Mouse (Mus musculus) kidney, postnatal 0 days (tissue): ENCODE measurements at regions not wholly inside any gene's neighbourhood (a gene's known extent, or its start where the extent isn't known, plus 50 kb on each side); places are given as distances from the start of the nearest gene placed in this dataset.
A peak's percentile ranks its signal among the peaks of the same experiment; 100 is the strongest.

Source experiments
- ATAC-seq: fragments of 200-750 bp; cut with Nextera tagmentation; replicated peaks from 2 replicates; pipeline ENCODE4 v1.8.0; 2017; ENCODE audit warnings: low read depth, moderate number of reproducible peaks, moderate TSS enrichment, moderate library complexity; ENCODE audit not compliant: low FRiP score
- DNase-seq: peaks from one replicate; pipeline ENCODE4 v3.0.0-alpha.2; 2016; ENCODE audit warnings: low spot score
- H3K27ac ChIP-seq: fragments of 300-500 bp; sonication (generic); 2 replicates; pipeline ENCODE4 v1.5.1; 2014; ENCODE audit warnings: mild to moderate bottlenecking
- H3K27me3 ChIP-seq: fragments of 300-500 bp; sonication (generic); 2 replicates; pipeline ENCODE4 v1.6.1; 2014; ENCODE audit warnings: low read length, mixed read lengths; ENCODE audit not compliant: insufficient read depth
- H3K36me3 ChIP-seq: fragments of 300-500 bp; sonication (generic); 2 replicates; pipeline ENCODE4 v1.6.1; 2014; ENCODE audit warnings: low read length, mixed read lengths; ENCODE audit not compliant: insufficient read depth
- H3K4me1 ChIP-seq: fragments of 300-500 bp; sonication (generic); replicated peaks from 2 replicates; pipeline ENCODE4 v1.6.1; 2014; ENCODE audit warnings: antibody characterized with exemption, low read length, mixed read lengths; ENCODE audit not compliant: insufficient read depth
- H3K4me2 ChIP-seq: fragments of 300-500 bp; sonication (generic); 2 replicates; pipeline ENCODE4 v1.6.1; 2014; ENCODE audit warnings: mild to moderate bottlenecking, low read length, moderate library complexity, mixed read lengths
- H3K4me3 ChIP-seq: fragments of 300-500 bp; sonication (generic); replicated peaks from 2 replicates; pipeline ENCODE4 v1.5.1; 2014; ENCODE audit warnings: low read depth, low read length
- H3K9ac ChIP-seq: fragments of 300-500 bp; sonication (generic); 2 replicates; pipeline ENCODE4 v1.6.1; 2014; ENCODE audit warnings: low read depth, low read length
- H3K9me3 ChIP-seq: fragments of 300-500 bp; sonication (generic); replicated peaks from 2 replicates; pipeline ENCODE4 v1.6.1; 2016; ENCODE audit warnings: low read length, inconsistent platforms, mixed read lengths
- CTCF ChIP-seq: IDR thresholded peaks from 2 replicates; pipeline ENCODE4 v1.5.1; 2016; ENCODE audit warnings: antibody characterized with exemption, low read depth, mild to moderate bottlenecking, moderate library complexity
- WGBS: fragments of 180-500 bp; shearing (Covaris S2); extraction: QIAGEN DNeasy Blood & Tissue Kit; methylation state at CpG from one replicate; pipeline ENCODE4 v1.1.7; 2014; 5-methylcytosine and 5-hydroxymethylcytosine counted together

DNA sequence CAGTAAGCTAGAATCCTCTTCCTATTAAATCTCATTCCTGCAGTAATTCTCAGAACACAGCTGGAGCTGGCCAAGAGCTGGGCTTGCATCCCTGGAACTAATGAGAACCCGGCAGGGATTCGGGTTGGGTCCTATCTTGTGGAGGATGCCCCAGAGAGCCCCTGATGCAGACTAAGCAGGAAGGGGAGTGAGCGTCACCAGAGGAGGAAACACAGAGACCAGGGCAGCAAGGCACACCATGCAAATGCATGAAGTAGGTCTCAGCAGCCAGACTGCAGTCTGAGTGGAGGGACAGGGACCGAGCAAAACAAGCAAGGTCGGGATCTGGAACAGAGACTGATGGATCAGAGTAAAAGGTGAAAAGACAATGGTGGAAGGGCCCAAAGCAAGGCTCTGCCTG is 249.6 kb downstream of the Insig2 start:
- whole genome bisulfite sequencing: 47% methylated on average over 5 of the region's 5 CpGs
- ATAC-seq: no peak
- Histone ChIP-seq H3K27ac (no peak overlapping the region), H3K9me3 (no peaks in the 10 kb centered on the region), H3K27me3 (no peaks in the 10 kb centered on the region), H3K36me3 (no peaks in the 10 kb centered on the region), H3K4me1 (no peaks in the 10 kb centered on the region), H3K4me3 (no peak overlapping the region), H3K4me2 (no peak overlapping the region), H3K9ac (no peak overlapping the region)
- no peak for DNase-seq
- TF ChIP-seq CTCF: no peak

DNA sequence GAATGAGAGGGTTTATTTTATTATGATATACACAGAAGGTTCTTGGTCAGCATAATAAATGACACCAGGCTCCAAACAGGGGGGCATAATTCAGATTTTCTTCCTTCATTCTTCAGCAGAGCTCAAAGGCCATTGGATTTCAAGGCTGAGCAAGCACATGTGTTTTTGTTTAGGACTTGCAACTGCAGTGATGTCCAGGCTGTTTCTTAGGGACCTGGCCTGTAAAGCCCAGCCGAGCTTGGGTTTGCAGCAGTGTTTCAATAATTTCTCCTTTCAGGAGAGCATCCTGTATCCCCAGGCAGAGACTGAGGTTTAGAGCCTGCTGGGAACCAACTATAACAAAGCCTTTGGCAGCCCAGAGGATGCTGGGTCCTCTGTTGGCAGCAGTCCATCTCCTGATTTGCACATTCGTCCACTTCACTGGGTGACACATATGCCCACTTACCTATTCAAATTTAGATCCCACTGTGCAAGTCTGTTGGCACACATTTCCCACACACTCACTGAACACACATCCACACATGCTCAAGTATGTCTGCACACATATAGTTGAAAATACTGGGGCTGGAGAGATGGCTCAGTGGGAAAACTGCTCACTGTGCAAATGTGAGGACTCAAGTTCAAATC is 247.2 kb downstream of the Insig2 start:
- ATAC-seq: no peak
- WGBS: 48% methylated on average over 2 of the region's 2 CpGs
- H3K27me3 ChIP-seq: no peaks in the 10 kb centered on the region

DNA sequence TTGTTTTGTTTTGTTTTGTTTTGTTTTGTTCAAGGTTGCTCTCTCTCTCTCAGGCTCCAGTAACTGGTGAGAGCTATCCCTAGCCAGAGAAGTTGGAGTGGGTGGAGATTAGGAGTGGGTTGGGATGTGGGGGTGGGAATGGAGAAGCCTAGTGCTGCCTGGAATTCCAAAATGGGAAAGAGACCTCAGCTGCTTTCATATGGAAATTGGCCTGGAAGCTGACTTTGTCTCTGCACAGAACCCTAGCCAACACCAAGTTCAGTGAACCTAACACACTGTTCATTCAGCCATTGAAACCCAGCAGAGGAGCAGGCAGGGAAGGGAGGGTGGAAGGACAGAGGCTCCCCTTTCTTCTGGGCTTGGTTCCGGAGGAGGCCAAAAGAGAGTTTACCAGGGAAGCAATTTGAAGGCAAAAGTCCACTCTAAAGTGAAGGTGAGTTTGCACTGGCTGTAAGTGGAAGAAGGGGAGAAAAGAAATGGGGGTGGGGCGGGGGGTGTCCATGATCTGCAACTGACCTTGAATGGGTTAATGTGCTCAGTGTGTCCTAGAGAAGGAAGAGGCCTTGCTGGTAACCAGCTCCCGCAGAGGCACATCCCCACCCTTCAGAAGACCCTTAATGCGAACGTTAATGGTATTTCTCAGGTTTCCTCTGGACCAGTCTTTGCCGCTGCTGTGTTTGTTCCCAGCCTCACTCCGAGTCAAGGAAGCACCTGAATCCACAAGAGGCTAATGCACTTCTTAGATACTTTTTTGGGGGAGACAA is 245.1 kb downstream of the Insig2 start:
- DNase-seq: no peak
- Histone ChIP-seq H3K27me3 (no peaks in the 10 kb centered on the region), H3K4me2 (no peak overlapping the region), H3K4me3 (no peak overlapping the region), H3K27ac (no peak overlapping the region), H3K9me3 (no peaks in the 10 kb centered on the region), H3K4me1 (no peaks in the 10 kb centered on the region), H3K9ac (no peak overlapping the region), H3K36me3 (no peaks in the 10 kb centered on the region)
- TF ChIP-seq CTCF: no peak
- no peak for ATAC-seq
- WGBS: 22% methylated on average over 7 of the region's 7 CpGs

More for the DNA sequence above, 247.2 kb downstream of the Insig2 start:
- H3K4me1 ChIP-seq: no peaks in the 10 kb centered on the region
- TF ChIP-seq CTCF: no peak
- H3K9me3 ChIP-seq: no peaks in the 10 kb centered on the region
- no peak overlapping the region for H3K9ac ChIP-seq
- H3K36me3 ChIP-seq: no peaks in the 10 kb centered on the region
- no peak overlapping the region for H3K4me3 ChIP-seq
- no peak overlapping the region for H3K4me2 ChIP-seq
- no peak for DNase-seq
- no peak overlapping the region for H3K27ac ChIP-seq

DNA sequence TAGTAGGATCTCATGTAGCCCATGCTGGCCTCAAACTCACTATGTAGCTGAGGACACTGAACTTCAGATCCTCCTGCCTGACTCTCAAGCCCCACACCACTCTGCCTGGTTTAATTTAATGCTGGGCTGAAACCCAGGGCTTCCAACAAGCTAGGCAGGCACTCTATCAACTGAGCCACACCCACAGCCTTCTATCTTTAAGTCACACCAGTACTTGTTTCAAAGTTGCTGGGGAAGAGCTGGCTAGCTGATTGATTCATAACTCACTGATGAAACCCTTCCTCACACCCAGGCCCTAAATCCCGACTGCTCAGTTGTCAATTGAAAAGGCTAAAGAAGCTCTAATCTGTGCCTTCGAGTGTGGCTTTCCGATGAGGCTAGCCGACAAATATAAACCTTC is 241.8 kb downstream of the Insig2 start:
- DNase-seq (no peak), ATAC-seq (no peak)
- Histone ChIP-seq H3K27ac (no peak overlapping the region), H3K36me3 (no peaks in the 10 kb centered on the region), H3K4me1 (no peaks in the 10 kb centered on the region), H3K27me3 (no peaks in the 10 kb centered on the region), H3K4me3 (no peak overlapping the region), H3K9me3 (no peaks in the 10 kb centered on the region), H3K9ac (no peak overlapping the region), H3K4me2 (no peak overlapping the region)
- 85% methylated on average over 4 of the region's 4 CpGs for WGBS
- no peak for TF ChIP-seq CTCF

- no peak overlapping the region for H3K4me3 ChIP-seq
- H3K36me3 ChIP-seq: no peaks in the 10 kb centered on the region
- H3K27me3 ChIP-seq: no peaks in the 10 kb centered on the region
- no peaks in the 10 kb centered on the region for H3K9me3 ChIP-seq
- H3K4me1 ChIP-seq: no peaks in the 10 kb centered on the region
- WGBS: 73% methylated on average over 5 of the region's 5 CpGs
- TF ChIP-seq CTCF: no peak
- ATAC-seq (no peak), DNase-seq (no peak)
- no peak overlapping the region for H3K9ac ChIP-seq
- no peak overlapping the region for H3K4me2 ChIP-seq
- no peak overlapping the region for H3K27ac ChIP-seq
These were observed 239.5 kb downstream of the Insig2 start for GRCm38 (mm10) chr1:121092870-121093269.

DNA sequence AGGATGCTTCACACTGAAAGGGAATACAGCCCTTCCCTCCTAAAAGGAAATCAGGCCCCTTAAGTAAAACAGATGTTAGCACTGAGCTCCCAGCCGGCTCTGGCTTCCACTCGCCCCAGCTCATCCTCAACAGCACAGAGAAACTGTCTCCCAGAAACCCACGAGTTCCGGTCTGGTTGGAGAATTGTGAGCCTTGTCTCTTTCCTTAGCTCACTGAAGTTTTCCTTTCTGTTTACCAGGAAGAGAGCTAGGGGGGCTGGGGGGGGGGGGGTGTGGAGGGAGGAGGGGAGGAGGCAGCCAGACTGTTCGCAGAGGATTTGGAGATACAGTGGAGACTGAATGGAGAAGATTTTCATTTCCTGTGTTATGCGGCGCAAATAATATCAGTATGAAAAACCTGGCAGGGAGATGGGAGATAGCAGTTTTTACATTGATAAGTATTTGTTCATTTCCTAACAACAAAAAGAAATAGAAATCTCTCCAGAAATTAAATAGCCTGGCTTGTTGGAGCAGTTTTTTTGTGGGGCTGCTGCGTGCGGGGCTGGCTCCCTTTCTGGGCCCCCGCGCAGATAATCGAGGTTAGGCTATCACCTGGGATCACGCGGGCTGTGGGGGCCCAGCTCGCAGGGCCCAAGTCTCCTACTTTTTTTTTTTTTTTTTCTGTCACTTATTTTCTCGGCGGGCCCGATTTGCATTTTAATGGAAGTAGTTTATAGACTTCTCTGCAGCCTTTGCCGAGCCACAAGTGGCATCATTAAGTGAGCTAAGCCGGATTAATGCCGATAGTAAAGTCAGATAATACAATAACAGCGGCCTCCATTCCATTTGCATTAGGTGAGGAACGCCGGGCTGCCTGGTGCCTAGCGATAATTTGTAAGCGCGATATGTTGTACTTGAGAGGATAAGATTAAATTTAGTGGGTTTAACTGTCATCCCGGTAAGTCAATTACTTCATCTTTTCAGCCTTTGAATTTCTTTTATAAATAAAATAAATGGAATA is 235.5 kb downstream of the Insig2 start:
- Histone ChIP-seq H3K9ac (peak overlapping the region; percentile 40; the same call in 1 of the 2 replicates), H3K27me3 (no peaks in the 10 kb centered on the region), H3K9me3 (no peaks in the 10 kb centered on the region), H3K27ac (peak overlapping the region; percentile 3; the same call in 1 of the 2 replicates), H3K4me1 (no peaks in the 10 kb centered on the region), H3K4me2 (peak overlapping the region; percentile 72), H3K4me3 (peak overlapping the region; percentile 45), H3K36me3 (no peaks in the 10 kb centered on the region)
- no peak for TF ChIP-seq CTCF
- peak; percentile 71; the same call in 1 of the 2 replicates for ATAC-seq
- peak; percentile 77 for DNase-seq
- WGBS: 4% methylated on average over 28 of the region's 28 CpGs
